Mouse (Mus musculus) erythroblast, embryonic 14.5 days (primary cell): ENCODE measurements around the gene Rora.

Source experiments
- GATA1 ChIP-seq: IDR thresholded peaks from 2 replicates; pipeline ENCODE4 v1.6.1; 2012; ENCODE audit warnings: low read length, inconsistent platforms, mixed read lengths
- TAL1 ChIP-seq: IDR thresholded peaks from 3 replicates; pipeline ENCODE4 v1.6.1; 2012; ENCODE audit warnings: low read length, inconsistent platforms, mixed read lengths

DNA sequence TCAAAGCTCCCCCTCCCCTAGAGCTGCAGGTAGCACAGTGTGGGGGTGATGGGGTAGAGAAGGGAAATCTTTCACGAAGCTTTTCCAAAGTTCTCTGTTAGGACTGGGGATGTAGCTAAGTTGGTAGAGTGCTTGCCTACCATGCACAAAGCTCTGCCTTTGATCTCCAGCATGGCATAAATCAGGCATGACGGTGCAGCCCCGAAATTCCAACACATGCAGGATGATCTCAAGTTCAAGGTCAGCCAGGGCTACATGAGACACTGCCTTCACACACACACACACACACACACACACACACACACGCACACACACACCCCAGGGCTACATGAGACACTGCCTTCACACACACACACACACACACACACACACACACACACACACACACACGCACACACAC lies 129.7 kb downstream of the Rora start:
- no peak for TF ChIP-seq TAL1
- TF ChIP-seq GATA1, result no peak
